Mouse (Mus musculus): ENCODE measurements around the gene Cst7.
"Not testable (repeated sequence)": the region's sequence is repeated elsewhere in the genome, so short reads cannot be mapped to it uniquely, and the experiment has no call there.

Gene Cst7

GRCm38 (mm10) chr2:150569847-150570590, at the start of gene Cst7:
TSS of gene Cst7 (plus strand) at chr2:150570415.
- no peak for DNase-seq (ENCODE audit: low spot score)

GRCm38 (mm10) chr2:150525703-150526207, 44.5 kb upstream of the Cst7 start:
- peak; percentile 32 for DNase-seq (ENCODE audit: low spot score)

- not testable (repeated sequence) for DNase-seq (ENCODE audit: low spot score)
These were observed 20.6 kb upstream of the Cst7 start for GRCm38 (mm10) chr2:150549576-150549975.

GRCm38 (mm10) chr2:150558568-150558967, 11.6 kb upstream of the Cst7 start:
- DNase-seq (ENCODE audit: low spot score) = peak; percentile 39

GRCm38 (mm10) chr2:150567051-150567450, 3.2 kb upstream of the Cst7 start:
- DNase-seq (ENCODE audit: low spot score) = no peak

GRCm38 (mm10) chr2:150570761-150571160, 546 bp downstream of the Cst7 start:
- no peak for DNase-seq (ENCODE audit: low spot score)

GRCm38 (mm10) chr2:150572463-150572862, 2.2 kb downstream of the Cst7 start:
- DNase-seq (ENCODE audit: low spot score) = no peak

- DNase-seq (ENCODE audit: low spot score) = no peak
These were observed 6.0 kb downstream of the Cst7 start for GRCm38 (mm10) chr2:150576256-150576655.

- DNase-seq (ENCODE audit: low spot score) = no peak
These were observed 8.4 kb downstream of the Cst7 start for GRCm38 (mm10) chr2:150578603-150579002.

- no peak for DNase-seq (ENCODE audit: low spot score)
These were observed 9.4 kb downstream of the Cst7 start for GRCm38 (mm10) chr2:150579628-150580027.

GRCm38 (mm10) chr2:150589076-150589475, 18.9 kb downstream of the Cst7 start:
- no peak for DNase-seq (ENCODE audit: low spot score)

GRCm38 (mm10) chr2:150595411-150596190, 25.4 kb downstream of the Cst7 start:
- DNase-seq (ENCODE audit: low spot score) = no peak

GRCm38 (mm10) chr2:150600263-150600662, 30.0 kb downstream of the Cst7 start:
- DNase-seq (ENCODE audit: low spot score) = no peak

GRCm38 (mm10) chr2:150602166-150602565, 32.0 kb downstream of the Cst7 start:
- DNase-seq (ENCODE audit: low spot score) = no peak

- no peak for DNase-seq (ENCODE audit: low spot score)
These were observed 34.6 kb downstream of the Cst7 start for GRCm38 (mm10) chr2:150604802-150605201.

- no peak for DNase-seq (ENCODE audit: low spot score)
These were observed 36.9 kb downstream of the Cst7 start for GRCm38 (mm10) chr2:150607086-150607485.

GRCm38 (mm10) chr2:150608087-150608799, 38.0 kb downstream of the Cst7 start, which contains the start of gene Apmap:
TSS of gene Apmap (minus strand) at chr2:150608567.
- peak; percentile 99 for DNase-seq (ENCODE audit: low spot score)

GRCm38 (mm10) chr2:150608872-150609560, 38.8 kb downstream of the Cst7 start:
- DNase-seq (ENCODE audit: low spot score) = peak; percentile 92

GRCm38 (mm10) chr2:150610097-150610496, 39.9 kb downstream of the Cst7 start:
- no peak for DNase-seq (ENCODE audit: low spot score)

GRCm38 (mm10) chr2:150621698-150622097, 51.5 kb downstream of the Cst7 start:
- no peak for DNase-seq (ENCODE audit: low spot score)

- no peak for DNase-seq (ENCODE audit: low spot score)
These were observed 53.7 kb downstream of the Cst7 start for GRCm38 (mm10) chr2:150623957-150624356.

- DNase-seq (ENCODE audit: low spot score) = no peak
These were observed 54.7 kb downstream of the Cst7 start for GRCm38 (mm10) chr2:150624926-150625325.
